Mouse (Mus musculus) gastrocnemius, postnatal 36 days (tissue): ENCODE measurements around the gene Suco. TPM values are rescaled to one million over a fixed set of nuclear protein-coding genes. Genes with fewer than 3 reads are reported as not detected.

ENCODE experiments used
- DNase-seq, 2 experiments: peaks; one replicate each; pipeline ENCODE4 v3.0.0; 2022
- intact Hi-C: fragments of 180-260 bp; cut with DNase I; formaldehyde crosslinking; loops from one replicate; pipeline ENCODE4 v1.15.1; 2025
- total RNA-seq, 2 experiments: library from RNA; stranded (reverse); gene quantifications; 2 replicates each; pipeline ENCODE4 v1.2.3; 2021

Suco gene
- total RNA-seq, 2 experiments from 2014 or later: 8.5 to 16.2 TPM

GRCm38 (mm10) chr1:161793321-161793720, 83.2 kb downstream of the Suco start:
- DNase-seq: no peak
- intact Hi-C loops: no loop called here

- intact Hi-C loops: no loop called here
These were observed 83.9 kb downstream of the Suco start for GRCm38 (mm10) chr1:161792687-161792969.

GRCm38 (mm10) chr1:161791854-161792686, 84.4 kb downstream of the Suco start:
- intact Hi-C loops: no loop called here
- no peak for DNase-seq

More at GRCm38 (mm10) chr1:161792687-161792969, 83.9 kb downstream of the Suco start:
- DNase-seq: no peak

GRCm38 (mm10) chr1:161788339-161788738, 88.1 kb downstream of the Suco start, which contains the start of gene Fasl:
Gene Fasl (minus strand): TSS chr1:161788495.
- no peak for DNase-seq
- intact Hi-C loops: no loop called here

- intact Hi-C loops: no loop called here
- no peak for DNase-seq
These were observed 93.8 kb downstream of the Suco start for GRCm38 (mm10) chr1:161782725-161783124.

- intact Hi-C loops: no loop called here
- DNase-seq: no peak
These were observed 94.9 kb downstream of the Suco start for GRCm38 (mm10) chr1:161781594-161781993.

GRCm38 (mm10) chr1:161779057-161779456, 97.4 kb downstream of the Suco start:
- intact Hi-C loops: no loop called here
- no peak for DNase-seq

- intact Hi-C loops: no loop called here
- no peak for DNase-seq
These were observed 101.3 kb downstream of the Suco start for GRCm38 (mm10) chr1:161775151-161775550.

GRCm38 (mm10) chr1:161771293-161771692, 105.2 kb downstream of the Suco start:
- intact Hi-C loops: no loop called here
- DNase-seq: no peak

GRCm38 (mm10) chr1:161769329-161769728, 107.2 kb downstream of the Suco start:
- DNase-seq: no peak
- intact Hi-C loops: no loop called here

- no peak for DNase-seq
- intact Hi-C loops: no loop called here
These were observed 109.4 kb downstream of the Suco start for GRCm38 (mm10) chr1:161767101-161767524.

GRCm38 (mm10) chr1:161766656-161767055, 109.8 kb downstream of the Suco start:
- intact Hi-C loops: no loop called here
- no peak for DNase-seq

Other genes with a start within 250 kb of the Suco start
- gene Fasl, start 88.2 kb downstream of the Suco start, total RNA-seq: not detected
- gene Pigc, start 92.5 kb upstream of the Suco start, total RNA-seq: 10 to 100 TPM; 15.0 TPM
- gene 4930558K02Rik, start 103.0 kb upstream of the Suco start, total RNA-seq: not detected